Mouse (Mus musculus) hindbrain, embryonic 13.5 days (tissue): ENCODE results near the gene Ltb. TPM values are rescaled to one million over a fixed set of nuclear protein-coding genes. Genes with fewer than 3 reads are reported as not detected.
A peak's percentile ranks its signal among the peaks of the same experiment; 100 is the strongest.

Experiments
- ATAC-seq: fragments of 200-750 bp; cut with Nextera tagmentation; 2 replicates; pipeline ENCODE4 v1.8.0; 2017; ENCODE audit warnings: moderate TSS enrichment; ENCODE audit not compliant: low FRiP score
- H3K27ac ChIP-seq: fragments of 300-500 bp; sonication (generic); 2 replicates; pipeline ENCODE4 v1.5.1; 2015; ENCODE audit warnings: inconsistent platforms, mild to moderate bottlenecking, moderate library complexity
- H3K27me3 ChIP-seq: fragments of 300-500 bp; sonication (generic); 2 replicates; pipeline ENCODE4 v1.6.1; 2015; ENCODE audit warnings: mild to moderate bottlenecking, inconsistent platforms
- H3K36me3 ChIP-seq: fragments of 300-500 bp; sonication (generic); 2 replicates; pipeline ENCODE4 v1.6.1; 2015; ENCODE audit warnings: mild to moderate bottlenecking, inconsistent platforms
- H3K4me1 ChIP-seq: fragments of 300-500 bp; sonication (generic); replicated peaks from 2 replicates; pipeline ENCODE4 v1.6.1; 2015; ENCODE audit warnings: inconsistent platforms
- H3K4me2 ChIP-seq: fragments of 300-500 bp; sonication (generic); 2 replicates; pipeline ENCODE4 v1.6.1; 2015; ENCODE audit warnings: inconsistent platforms, mild to moderate bottlenecking, moderate library complexity
- H3K4me3 ChIP-seq: fragments of 300-500 bp; sonication (generic); 2 replicates; pipeline ENCODE4 v1.5.1; 2015; ENCODE audit warnings: mild to moderate bottlenecking, inconsistent platforms
- H3K9ac ChIP-seq: fragments of 300-500 bp; sonication (generic); 2 replicates; pipeline ENCODE4 v1.6.1; 2015; ENCODE audit warnings: mild to moderate bottlenecking, inconsistent platforms
- H3K9me3 ChIP-seq: fragments of 300-500 bp; sonication (generic); 2 replicates; pipeline ENCODE4 v1.6.1; 2016; ENCODE audit warnings: inconsistent platforms
- WGBS: fragments of 180-500 bp; shearing (Covaris S2); methylation state at CpG from one replicate; pipeline ENCODE4 v1.1.7; 2015; 5-methylcytosine and 5-hydroxymethylcytosine counted together
- polyA plus RNA-seq: library from polyadenylated mRNA; unstranded; fragments of >200 nt; fragmentation: Nextera tagmentation; extraction: Ambion mirVana; gene quantifications from 2 replicates; pipeline ENCODE4 v1.2.1, GENCODE M21; 2015

The Ltb gene
- polyA plus RNA-seq, 1 experiment from 2014 or later = 0.52 TPM

DNA sequence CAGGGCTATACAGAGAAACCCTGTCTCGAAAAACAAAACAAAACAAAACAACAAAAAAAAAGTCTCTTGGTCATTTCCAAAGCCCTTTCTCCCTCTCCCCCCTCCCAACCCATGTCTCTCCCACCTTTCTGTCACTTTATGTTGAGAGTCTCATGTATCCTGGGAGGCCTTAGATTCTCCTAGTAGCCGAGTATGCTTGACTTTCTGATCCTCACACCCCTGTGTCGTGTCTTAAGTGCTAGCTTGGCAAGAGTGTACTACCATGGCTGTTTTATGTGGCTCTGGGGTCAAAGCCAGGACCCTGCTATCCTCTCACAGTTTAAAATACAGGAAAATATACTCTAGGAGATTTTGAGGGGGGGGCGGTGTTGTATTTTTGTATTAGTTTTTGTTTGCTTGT lies 6.9 kb upstream of the Ltb start:
- Histone ChIP-seq H3K36me3 (no peaks in the 10 kb centered on the region), H3K4me2 (no peak overlapping the region), H3K4me3 (no peak overlapping the region), H3K9ac (no peak overlapping the region), H3K27ac (no peak overlapping the region), H3K4me1 (peaks cover 8% of the 10 kb centered on the region; the same call in 1 of the 2 replicates), H3K27me3 (no peaks in the 10 kb centered on the region), H3K9me3 (no peaks in the 10 kb centered on the region)
- ATAC-seq = no peak
- WGBS = 74% methylated on average over 4 of the region's 4 CpGs

DNA sequence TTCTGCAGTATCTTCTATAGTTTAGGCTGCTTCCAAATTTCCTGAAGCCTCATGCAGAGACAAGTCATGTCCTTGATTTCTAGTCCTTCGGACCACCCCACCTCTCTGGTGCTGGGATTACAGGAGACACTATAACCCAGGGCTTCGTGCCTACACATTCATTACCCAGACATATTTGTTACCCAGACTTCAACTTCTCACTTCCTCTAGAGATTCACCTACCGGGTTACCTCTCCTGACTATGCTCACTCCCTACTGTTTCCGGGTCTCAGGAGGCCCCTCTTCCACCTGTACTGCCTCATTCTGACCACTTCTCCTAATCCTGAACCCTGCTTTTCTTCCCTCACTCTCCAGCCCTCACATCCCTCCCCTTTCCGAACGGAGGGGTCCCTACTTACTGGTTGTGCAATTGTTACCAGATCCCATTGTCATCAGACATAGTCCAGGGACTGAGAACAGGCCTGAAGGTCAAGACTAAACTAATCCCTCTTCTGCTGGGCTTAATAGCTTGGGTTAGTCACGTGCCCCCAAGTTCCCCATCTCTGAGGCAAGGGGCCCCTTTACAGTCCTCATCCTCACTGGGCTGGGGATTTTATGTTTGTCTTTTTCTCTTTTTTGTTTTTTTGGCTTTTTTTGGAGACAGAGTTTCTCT lies 6.2 kb upstream of the Ltb start, which contains the start of gene Lst1:
Gene Lst1 (minus strand): TSS at position 481 of the 652 bp plus-strand sequence.
- Histone ChIP-seq H3K9me3 (no peaks in the 10 kb centered on the region), H3K36me3 (no peaks in the 10 kb centered on the region), H3K27ac (no peak within 1 kb of the TSS), H3K4me3 (no peak within 1 kb of the TSS), H3K4me1 (peaks cover 8% of the 10 kb centered on the region; the same call in 1 of the 2 replicates), H3K27me3 (no peaks in the 10 kb centered on the region), H3K9ac (no peak within 1 kb of the TSS), H3K4me2 (no peak within 1 kb of the TSS)
- WGBS = 81% methylated on average over 7 of the region's 7 CpGs
- ATAC-seq = no peak

DNA sequence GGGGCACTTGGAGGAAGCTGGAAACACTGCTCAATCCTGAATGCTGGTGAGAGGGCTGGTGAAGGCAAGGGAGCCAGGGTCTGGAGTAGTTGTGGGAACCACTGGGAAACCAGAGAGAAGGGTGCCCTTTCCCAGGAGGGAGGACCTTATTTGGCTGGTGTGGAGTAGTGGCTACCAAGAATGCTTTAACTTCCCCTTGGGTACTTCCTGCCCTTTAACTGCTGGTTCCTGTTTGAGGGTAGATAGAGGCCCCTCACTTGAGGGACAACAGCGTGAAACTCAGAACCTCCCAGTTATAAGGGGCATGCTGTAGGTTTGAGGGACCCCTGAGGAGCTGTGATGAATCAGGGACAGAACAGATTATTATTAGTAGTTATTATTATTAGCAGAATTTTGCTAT lies 5.1 kb upstream of the Ltb start:
- no peak overlapping the region for H3K4me2 ChIP-seq
- H3K27me3 ChIP-seq = peaks cover 7% of the 10 kb centered on the region
- H3K9ac ChIP-seq = no peak overlapping the region
- H3K36me3 ChIP-seq = no peaks in the 10 kb centered on the region
- no peak overlapping the region for H3K27ac ChIP-seq
- H3K9me3 ChIP-seq = no peaks in the 10 kb centered on the region
- WGBS = 57% methylated on average over 1 of the region's 1 CpGs
- peaks cover 8% of the 10 kb centered on the region; the same call in 1 of the 2 replicates for H3K4me1 ChIP-seq
- ATAC-seq = no peak
- H3K4me3 ChIP-seq = no peak overlapping the region

DNA sequence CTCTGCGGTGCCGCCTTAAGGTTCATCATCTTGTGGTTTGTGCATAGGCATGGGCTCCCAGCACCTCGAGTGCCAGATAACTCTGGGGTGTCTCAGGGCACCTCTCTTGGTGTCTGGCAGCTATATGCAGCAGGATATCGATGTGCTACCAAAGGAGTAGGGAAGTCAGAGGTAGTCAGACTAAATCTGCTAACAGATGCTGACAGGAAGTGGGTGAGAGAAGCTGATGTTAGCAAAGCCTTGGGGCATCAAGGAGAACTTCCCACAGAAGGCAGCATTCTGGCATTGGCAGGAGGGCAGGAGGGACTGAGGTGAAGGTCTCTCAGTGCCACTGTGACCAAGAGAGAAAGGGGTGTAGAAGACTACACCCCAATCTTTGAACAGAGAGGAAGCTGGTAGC lies 4.1 kb upstream of the Ltb start:
- H3K4me3 ChIP-seq = no peak overlapping the region
- ATAC-seq = no peak
- peaks cover 17% of the 10 kb centered on the region for H3K27me3 ChIP-seq
- H3K9ac ChIP-seq = no peak overlapping the region
- no peak overlapping the region for H3K4me2 ChIP-seq
- no peak overlapping the region for H3K27ac ChIP-seq
- H3K9me3 ChIP-seq = no peaks in the 10 kb centered on the region
- peaks cover 15% of the 10 kb centered on the region for H3K4me1 ChIP-seq
- WGBS = 77% methylated on average over 4 of the region's 4 CpGs
- no peaks in the 10 kb centered on the region for H3K36me3 ChIP-seq

DNA sequence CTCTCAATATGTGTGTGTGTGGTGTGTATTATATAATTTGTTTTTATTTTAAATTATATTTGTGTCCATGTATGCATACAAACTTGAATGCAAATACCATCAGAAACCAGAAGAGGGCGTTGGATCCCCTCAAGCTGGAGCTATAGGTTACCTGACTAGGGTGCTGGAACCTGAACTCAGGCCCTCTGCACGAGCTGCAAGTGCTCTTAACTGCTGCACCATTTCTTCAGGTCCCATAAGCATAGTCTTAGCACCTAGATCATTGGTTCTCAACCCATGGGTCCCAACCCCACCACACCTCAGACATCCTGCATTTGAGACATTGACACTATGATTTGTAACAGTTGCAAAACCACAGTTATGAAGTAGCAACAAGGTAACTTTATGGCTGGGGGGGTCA lies 2.5 kb upstream of the Ltb start:
- Histone ChIP-seq H3K36me3 (no peaks in the 10 kb centered on the region), H3K27ac (no peak overlapping the region), H3K4me1 (peaks cover 18% of the 10 kb centered on the region), H3K9me3 (no peaks in the 10 kb centered on the region), H3K4me2 (no peak overlapping the region), H3K27me3 (peaks cover 33% of the 10 kb centered on the region), H3K9ac (no peak overlapping the region), H3K4me3 (no peak overlapping the region)
- ATAC-seq = no peak
- 52% methylated on average over 2 of the region's 2 CpGs for WGBS

DNA sequence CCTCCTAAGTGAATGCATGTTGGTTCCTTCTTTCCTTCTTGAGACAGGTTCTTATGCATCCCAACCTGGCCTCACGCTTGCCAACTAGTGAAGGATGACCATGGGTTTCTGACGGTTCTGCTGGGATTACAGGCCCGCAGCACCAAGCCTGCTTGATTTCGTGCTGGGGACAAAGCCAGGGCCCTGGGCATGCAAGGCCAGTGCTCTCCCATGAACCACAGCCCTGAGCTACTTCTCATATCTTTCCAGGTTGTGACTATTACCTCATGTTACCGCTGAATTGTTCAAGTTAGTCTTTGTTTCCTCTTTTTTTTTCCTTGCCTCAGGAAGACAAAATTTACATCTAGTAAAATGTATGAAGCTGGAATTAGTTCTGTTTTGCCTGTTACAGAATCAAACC lies 1.3 kb upstream of the Ltb start:
- Histone ChIP-seq H3K36me3 (no peaks in the 10 kb centered on the region), H3K9ac (no peak overlapping the region), H3K27ac (no peak overlapping the region), H3K4me1 (peaks cover 18% of the 10 kb centered on the region), H3K4me2 (no peak overlapping the region), H3K9me3 (no peaks in the 10 kb centered on the region), H3K27me3 (peaks cover 41% of the 10 kb centered on the region), H3K4me3 (no peak overlapping the region)
- no peak for ATAC-seq
- 84% methylated on average over 5 of the region's 5 CpGs for WGBS

DNA sequence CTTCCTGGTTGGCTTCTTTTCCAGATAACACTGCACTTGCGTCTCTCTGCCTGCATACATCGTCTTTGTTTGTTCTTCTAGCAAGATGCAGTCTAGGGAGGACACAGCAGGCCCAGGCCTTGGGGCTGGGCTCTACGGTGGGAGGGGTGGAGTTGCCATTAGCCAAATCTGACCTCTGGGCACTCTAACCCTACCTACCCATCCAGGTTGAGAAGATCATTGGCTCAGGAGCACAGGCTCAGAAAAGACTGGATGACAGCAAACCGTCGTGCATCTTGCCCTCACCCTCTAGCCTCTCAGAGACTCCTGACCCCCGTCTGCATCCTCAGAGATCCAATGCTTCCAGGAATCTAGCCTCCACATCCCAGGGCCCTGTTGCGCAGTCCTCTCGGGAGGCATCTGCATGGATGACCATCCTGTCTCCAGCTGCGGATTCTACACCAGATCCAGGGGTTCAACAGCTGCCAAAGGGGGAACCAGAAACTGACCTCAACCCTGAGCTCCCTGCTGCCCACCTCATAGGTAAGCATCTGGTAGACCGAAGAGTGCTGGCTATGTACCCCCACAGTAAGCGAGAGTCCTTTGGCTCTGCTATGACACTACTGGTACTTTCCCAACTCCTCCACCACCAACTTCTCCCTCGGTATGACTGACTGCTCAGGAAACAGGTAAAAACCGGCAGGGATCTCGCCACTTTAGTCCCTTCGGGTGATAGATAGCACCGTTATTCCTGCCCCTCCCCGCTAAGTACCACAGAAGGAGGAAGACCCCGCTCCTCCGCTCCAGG lies 798 bp downstream of the Ltb start:
- Histone ChIP-seq H3K27ac (no peak overlapping the region), H3K4me3 (peak overlapping the region; percentile 40), H3K27me3 (peaks cover 57% of the 10 kb centered on the region), H3K36me3 (no peaks in the 10 kb centered on the region), H3K9ac (peak overlapping the region; percentile 62), H3K4me2 (peak overlapping the region; percentile 65), H3K4me1 (peaks cover 18% of the 10 kb centered on the region), H3K9me3 (no peaks in the 10 kb centered on the region)
- WGBS = 41% methylated on average over 19 of the region's 19 CpGs
- ATAC-seq = no peak

DNA sequence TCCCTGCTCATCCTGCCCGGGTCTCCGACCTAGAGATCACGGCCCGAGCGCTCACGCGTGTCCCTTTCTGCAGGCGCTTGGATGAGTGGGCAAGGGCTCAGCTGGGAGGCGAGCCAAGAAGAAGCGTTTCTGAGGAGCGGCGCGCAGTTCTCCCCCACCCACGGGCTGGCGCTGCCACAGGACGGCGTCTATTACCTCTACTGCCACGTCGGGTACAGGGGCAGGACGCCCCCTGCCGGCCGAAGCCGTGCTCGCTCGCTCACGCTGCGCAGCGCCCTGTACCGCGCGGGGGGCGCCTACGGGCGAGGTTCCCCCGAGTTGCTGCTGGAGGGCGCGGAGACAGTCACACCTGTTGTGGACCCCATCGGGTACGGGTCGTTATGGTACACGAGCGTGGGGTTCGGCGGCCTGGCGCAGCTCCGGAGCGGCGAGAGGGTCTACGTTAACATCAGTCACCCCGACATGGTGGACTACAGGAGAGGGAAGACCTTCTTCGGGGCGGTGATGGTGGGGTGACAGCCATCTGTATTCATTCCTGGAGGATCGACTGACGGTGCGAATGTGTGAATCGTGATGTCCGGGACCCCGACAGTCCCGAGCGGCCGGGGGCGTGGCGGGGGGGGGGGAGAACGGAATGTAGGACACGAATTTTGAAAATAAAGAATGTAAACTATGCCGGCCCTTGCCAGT lies 1.5 kb downstream of the Ltb start:
- WGBS = 1% methylated on average over 66 of the region's 66 CpGs
- Histone ChIP-seq H3K4me1 (peaks cover 18% of the 10 kb centered on the region), H3K4me2 (peak overlapping the region; percentile 65), H3K9me3 (no peaks in the 10 kb centered on the region), H3K9ac (peak overlapping the region; percentile 62), H3K27ac (no peak overlapping the region), H3K36me3 (no peaks in the 10 kb centered on the region), H3K27me3 (peaks cover 64% of the 10 kb centered on the region), H3K4me3 (peak overlapping the region; percentile 40)
- peak; percentile 57; the same call in 1 of the 2 replicates for ATAC-seq

DNA sequence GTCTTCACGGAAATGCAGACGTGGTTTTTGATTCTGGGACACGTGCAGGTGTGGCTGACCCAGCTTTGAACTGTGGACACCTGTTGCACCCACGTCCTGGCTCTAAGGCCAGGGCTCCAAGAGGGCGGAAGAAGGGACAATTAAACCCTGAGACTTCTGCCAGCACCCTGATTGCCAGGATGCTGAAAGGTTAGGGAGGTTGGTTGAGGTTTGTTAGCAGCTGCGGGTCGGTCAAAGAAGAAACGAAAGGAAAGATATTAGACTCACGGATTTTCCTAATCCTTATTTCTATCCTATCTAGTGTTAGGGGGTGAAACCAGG lies 2.0 kb downstream of the Ltb start:
- Histone ChIP-seq H3K27me3 (peaks cover 69% of the 10 kb centered on the region), H3K4me3 (peak overlapping the region; percentile 40), H3K4me2 (peak overlapping the region; percentile 65), H3K9ac (no peak overlapping the region), H3K4me1 (peaks cover 18% of the 10 kb centered on the region), H3K27ac (no peak overlapping the region), H3K9me3 (no peaks in the 10 kb centered on the region), H3K36me3 (no peaks in the 10 kb centered on the region)
- no peak for ATAC-seq
- WGBS = 31% methylated on average over 9 of the region's 9 CpGs

DNA sequence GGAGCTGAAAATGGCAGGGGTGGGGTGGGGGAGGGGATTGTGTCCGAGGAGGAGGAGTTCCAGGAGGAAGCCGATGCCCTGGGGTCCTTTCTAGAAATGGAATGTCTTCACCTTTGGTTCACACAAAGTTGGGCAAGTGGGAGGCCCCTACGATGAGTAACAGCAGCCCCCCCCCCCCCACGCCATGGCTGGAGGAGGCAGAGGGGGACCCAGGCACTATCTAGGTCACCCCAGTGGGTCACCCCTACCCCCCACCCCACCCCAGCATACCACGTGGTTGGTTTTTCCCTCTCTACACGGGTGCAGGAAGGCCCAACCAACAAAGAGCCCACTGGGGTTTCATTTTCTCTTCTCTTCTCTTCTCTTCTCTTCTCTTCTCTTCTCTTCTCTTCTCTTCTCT lies 2.9 kb downstream of the Ltb start:
- no peak for ATAC-seq
- 48% methylated on average over 6 of the region's 6 CpGs for WGBS
- no peaks in the 10 kb centered on the region for H3K9me3 ChIP-seq

DNA sequence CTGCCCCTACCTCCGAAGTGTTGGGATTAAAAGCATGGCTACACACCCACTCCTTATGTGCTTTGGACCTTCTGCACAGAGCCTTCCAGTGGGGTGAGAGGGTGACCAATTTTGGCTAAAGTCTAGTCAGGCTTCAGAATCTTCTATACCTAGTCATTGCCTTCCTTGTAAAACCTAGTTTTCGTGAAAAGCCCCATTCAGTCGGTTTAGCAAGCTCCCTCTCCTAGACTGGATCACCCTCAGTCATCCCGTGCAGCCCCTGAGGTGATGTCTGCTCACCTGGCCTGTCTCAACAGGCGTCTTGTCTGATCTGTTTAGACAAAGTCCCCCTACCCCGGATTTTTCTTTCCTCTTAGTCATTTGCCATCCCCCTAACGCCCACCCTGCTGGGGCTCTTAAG lies 3.8 kb downstream of the Ltb start:
- no peak for ATAC-seq
- no peaks in the 10 kb centered on the region for H3K9me3 ChIP-seq
- 73% methylated on average over 7 of the region's 7 CpGs for WGBS
- H3K4me1 ChIP-seq = peaks cover 18% of the 10 kb centered on the region
- no peak overlapping the region for H3K4me2 ChIP-seq
- H3K4me3 ChIP-seq = no peak overlapping the region
- no peak overlapping the region for H3K9ac ChIP-seq
- H3K36me3 ChIP-seq = no peaks in the 10 kb centered on the region
- H3K27me3 ChIP-seq = peaks cover 87% of the 10 kb centered on the region
- H3K27ac ChIP-seq = no peak overlapping the region

More for the DNA sequence above, 2.9 kb downstream of the Ltb start:
- Histone ChIP-seq H3K36me3 (no peaks in the 10 kb centered on the region), H3K27ac (no peak overlapping the region), H3K4me1 (peaks cover 18% of the 10 kb centered on the region), H3K4me3 (no peak overlapping the region), H3K27me3 (peaks cover 78% of the 10 kb centered on the region), H3K9ac (no peak overlapping the region), H3K4me2 (no peak overlapping the region)

DNA sequence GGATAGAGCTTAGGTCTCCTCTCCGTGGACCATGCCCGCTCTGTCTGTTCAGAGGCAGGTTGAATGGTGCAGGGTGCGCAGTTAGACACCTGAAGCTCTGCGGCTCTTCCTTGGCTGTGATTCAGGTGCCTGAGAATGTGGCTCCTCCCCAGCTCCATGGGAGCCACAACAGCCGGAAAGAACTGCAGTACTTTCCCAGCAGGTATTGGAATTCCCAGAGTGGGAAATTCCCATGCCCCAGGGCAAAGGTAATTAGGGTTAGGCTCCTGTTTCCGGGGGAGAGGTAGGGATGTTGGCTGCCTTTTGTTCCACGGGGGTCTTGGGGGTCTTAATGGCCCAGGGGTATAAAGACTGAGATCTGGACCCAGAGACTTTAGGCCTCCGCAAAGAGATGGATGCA lies 4.7 kb downstream of the Ltb start:
- peaks cover 90% of the 10 kb centered on the region for H3K27me3 ChIP-seq
- WGBS = 32% methylated on average over 8 of the region's 8 CpGs
- H3K4me2 ChIP-seq = no peak overlapping the region
- H3K4me1 ChIP-seq = peaks cover 18% of the 10 kb centered on the region
- H3K36me3 ChIP-seq = no peaks in the 10 kb centered on the region
- no peak for ATAC-seq
- H3K27ac ChIP-seq = no peak overlapping the region
- no peak overlapping the region for H3K9ac ChIP-seq
- no peaks in the 10 kb centered on the region for H3K9me3 ChIP-seq
- H3K4me3 ChIP-seq = no peak overlapping the region
